Mouse (Mus musculus) neural tube, embryonic 10.5 days (tissue): Measurements from ENCODE around the gene Nup210.
A peak's percentile ranks its signal among the peaks of the same experiment; 100 is the strongest.

Experiments
- DNase-seq: peaks from one replicate; pipeline ENCODE4 v3.0.0-alpha.2; 2017; ENCODE audit warnings: low spot score; ENCODE audit errors: extremely low spot score

The Nup210 gene

DNA sequence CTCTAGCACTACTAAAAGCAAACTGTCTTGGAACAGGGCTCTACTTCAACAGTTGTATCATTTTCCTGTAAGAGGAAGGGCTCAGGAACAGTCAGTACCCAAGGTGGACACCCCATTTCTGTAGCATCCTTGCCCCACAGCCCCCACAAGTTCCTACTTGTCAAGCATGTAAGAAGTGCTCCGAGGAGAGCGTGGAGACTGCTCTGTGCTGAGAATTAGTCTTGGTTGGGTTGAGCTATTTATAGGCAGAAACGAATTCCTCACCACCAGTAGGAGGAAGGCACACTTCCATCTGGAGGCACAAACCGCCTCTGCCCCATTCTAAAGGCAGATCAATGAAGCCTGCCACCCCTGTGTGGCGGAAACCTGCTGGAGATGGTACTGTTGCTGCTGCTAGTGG lies 75.3 kb downstream of the Nup210 start:
- DNase-seq, result no peak

DNA sequence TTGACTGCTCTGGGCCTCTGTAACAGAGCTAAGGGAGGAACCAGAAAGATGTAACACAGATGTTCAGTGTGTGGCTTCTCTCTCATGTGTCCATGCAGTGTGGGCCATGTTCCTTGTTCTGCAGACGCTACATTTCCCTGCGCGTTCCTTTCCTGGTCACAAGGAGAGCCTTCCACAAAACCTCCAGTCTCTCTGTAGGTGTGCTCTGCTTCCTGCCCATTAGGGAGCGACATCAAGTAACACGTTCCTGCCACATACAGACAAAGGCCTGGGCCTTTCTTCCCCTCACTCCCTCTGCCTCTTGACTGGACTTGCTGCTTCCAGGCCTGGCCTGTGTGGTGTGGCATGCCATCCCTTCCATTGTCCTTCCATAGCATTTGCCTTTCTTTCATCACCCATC lies 88.4 kb downstream of the Nup210 start:
- DNase-seq, result no peak

DNA sequence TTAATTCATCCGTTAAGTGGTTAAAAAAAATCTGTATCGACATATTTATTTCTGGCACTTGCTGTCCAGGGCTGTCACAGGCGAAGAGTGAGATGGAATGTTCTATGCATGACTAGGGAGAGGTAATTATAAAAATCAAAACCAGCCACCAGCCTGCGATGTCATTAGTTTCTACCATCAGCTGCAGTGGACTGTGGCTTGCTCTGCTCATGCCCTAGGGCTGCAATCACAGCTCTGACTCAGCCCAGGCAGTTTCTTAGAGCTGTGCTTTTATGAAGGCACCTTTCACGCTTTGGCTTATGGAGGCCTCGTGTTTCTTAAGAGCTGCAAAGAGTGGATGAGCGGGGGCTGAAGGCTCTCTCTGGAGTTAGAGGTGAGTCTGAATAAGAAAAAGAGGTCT lies 95.8 kb downstream of the Nup210 start:
- DNase-seq, result no peak

DNA sequence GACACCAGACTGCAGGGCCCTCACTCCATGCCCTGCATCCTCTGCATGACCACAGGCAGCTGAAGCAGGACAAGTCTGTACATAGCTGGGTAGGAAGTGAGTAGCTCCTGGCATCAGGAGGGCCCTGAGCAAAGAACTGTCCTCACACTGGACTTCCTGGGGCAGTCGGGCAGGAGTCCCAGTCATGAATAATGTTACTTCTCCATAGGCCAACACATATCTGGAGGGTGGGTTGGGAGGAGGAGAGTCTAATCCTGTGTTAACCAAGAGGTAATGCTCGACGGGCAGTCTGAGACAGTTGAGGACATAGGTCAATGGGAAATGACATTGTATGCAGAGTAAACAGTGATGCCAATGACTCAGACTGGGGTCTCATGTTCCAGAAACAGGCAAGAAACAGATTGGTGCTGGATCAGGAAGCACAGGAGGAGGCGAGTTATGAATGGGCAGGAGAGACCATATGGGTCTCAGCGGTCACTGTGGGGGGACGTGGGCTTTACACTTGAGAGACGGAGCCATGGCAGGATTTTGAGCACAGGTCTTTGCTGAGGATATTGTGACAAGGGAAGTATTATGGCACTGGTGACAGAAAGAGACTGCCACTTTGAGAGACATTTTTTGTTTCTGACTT lies 99.9 kb downstream of the Nup210 start:
- DNase-seq, result no peak

DNA sequence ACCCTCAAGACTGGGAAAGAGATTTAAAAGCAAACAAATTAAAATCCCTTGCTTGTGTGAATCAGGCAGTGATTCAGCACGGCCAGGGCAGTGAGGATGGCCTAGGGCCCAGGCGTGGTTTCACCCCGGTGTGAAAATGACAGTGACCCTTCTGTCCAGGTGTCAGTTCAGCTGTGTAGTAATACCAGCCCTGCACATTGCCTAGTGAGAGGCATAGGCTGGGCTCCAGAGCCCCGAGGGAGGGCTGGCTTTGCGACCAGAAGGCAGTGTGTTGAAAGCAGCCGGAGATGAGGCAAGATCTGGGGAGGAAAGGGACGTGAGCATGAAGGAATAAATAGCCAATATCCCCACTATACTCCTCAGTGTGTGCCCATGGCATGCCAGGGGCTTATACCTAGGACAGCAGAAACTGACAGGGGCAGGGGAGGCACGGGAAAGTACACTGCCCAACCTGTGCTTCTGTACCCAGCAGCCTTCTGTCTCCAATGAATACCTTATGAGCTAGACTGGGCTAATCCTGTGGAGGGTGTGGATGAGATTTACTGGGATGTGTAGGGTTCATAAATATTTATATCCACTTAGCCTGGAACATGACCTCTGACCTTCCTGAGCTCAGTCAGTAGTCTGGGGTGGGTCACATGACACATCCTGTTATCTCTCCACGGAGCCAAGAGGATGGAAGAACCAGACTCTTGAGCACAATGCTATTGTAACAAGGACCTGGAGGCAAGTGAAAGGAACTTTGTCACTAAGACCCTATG lies 102.3 kb downstream of the Nup210 start:
- DNase-seq, result no peak

DNA sequence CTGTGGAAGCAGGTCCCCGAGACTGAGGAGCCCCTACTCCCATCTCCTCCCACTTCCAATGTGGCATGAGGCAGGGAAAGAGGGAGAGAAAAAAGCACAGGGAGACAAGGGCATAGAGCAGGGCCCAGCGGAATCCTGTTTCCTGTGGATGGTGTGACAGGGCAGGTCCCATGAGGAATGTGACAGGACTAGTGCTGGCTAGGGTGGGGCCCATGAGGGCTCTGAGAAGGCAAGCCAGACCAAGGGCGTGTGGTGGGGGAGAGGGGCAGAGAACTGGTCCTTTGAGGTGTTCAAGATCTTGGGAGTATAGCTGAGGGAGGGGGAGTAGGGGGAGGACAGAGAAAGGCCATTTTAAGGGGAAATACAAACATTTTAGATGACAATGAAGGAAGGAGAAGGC lies 104.2 kb downstream of the Nup210 start:
- no peak for DNase-seq

DNA sequence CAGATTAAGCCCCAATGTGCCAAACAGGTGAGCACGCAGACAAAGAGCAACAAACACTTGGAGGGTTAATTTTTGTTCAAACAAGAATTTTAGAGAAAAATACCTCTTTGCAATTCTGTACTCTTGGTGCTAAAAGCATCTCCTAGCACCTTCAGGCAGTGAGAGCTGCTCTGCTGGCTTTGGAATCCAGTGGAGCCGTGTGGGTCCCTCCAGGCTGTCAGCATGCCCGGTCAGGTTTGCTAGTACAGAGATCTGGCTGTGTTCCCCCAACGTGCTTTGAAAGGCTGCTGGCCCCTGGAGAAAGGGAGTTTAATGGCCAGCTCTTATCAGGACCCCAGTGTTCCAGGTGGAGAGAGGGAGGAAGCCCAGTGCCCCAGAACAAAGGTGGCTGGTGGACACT lies 105.1 kb downstream of the Nup210 start:
- DNase-seq, result no peak

DNA sequence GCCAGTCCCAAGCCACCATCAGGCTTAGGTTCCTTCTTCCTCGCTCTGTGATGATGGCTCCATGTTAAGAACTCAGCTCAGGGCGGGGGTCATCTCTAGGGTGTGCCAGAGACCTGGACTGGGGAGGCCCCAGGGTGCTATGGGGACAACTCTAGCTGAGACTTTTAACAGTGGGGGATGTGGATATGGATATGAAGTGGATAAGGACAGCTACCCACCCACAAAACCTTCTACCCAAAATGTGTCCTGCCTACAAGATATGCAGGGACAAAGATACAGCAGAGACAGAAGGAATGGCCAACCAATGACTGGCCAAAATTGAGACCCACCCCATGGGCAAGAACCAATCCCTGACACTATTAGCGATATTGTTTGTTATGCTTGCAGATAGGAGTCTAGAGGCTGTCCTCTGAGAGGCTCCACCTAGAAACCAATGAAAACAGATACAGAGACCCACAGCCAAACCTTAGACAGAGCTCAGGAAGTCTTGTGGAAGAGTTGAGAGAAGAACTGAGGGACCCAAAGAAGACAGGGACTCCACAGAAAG lies 108.3 kb downstream of the Nup210 start:
- no peak for DNase-seq

DNA sequence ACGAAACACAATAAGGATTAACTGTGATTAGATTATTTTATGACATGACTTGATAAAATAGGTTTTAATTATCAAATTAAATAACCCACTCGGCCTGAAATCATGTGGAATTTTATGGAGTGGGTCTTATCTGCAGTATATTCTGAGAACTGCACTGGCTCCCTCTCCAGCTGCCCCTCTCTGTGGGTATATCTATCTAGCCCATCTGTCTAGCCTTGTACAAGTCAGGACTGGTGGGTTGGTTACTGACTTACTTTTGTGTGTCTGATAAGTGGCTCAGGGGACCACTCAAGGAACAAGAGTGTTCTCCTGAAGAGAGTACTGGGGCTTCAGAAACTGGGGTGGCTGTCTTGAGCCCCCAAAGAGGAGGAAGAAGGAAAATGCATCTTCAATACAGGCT lies 109.4 kb downstream of the Nup210 start:
- DNase-seq, result no peak

DNA sequence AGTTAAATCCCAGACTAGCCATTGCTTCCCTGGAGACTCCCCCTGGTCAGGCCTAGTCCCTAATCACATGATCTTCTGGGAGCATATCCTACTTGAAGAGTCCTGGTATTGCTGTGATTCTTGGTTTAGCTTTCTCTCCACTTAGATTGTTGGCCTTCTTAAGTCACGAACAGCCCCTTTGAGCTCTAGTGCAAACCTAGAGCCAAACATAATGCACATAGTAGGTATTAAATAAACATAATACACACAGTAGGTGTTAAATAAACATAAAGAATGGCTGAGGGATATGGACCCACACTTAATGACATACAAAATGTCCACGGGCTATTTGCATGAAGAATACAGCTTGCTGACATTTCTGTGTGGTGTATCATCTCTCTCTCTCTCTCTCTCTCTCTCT lies 112.5 kb downstream of the Nup210 start:
- no peak for DNase-seq

DNA sequence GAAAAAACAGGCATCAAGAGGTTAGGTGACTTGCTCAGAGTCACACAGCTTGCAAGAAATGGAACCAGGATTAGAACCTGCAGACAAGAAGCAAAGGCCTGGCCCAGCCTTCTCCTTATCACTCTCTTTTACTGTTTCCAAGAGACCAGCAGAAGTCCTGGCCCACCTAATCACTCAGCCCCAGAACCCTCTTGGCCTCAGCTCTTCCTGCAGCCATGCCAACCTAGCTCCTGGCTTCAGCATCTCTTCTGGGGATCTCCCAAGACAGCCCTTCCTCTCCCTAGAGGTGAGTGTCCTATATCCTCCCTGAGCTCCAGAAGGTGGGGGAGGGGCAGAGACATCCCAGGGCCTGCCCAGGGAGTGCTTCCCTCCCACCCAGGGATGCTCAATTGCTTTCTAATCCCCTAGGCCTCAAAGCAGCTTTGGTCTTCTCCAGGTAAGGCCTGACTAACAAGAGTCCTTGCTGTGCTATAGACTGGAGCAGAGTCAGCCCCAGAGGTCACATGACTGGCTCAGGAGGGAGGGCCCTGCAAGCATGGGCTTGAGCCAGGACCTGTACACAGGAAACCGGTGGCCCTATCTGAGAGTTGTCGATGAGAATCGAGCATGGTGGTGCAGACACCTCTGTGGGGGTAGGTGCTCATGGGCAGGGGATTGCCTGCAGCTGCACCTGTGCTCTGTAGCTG lies 113.2 kb downstream of the Nup210 start:
- no peak for DNase-seq

DNA sequence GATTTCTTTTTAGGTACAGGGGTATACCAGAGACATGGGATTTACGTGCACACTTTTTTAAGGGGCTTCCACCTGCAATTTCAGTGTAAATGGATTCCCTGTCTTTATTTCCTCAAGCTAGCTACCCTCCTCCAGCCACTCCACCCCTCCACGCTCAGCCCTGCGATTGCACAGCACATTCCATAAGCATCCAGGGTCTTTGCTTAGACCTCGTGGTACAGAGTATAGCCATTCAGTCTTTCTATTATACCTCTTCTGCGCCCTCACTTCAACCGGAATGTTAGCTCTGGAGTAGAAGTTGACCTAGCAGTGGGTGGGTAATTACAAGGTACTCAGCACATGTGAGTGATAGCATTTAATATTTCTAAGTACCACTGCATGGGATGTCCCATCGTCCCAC lies 115.1 kb downstream of the Nup210 start:
- no peak for DNase-seq

DNA sequence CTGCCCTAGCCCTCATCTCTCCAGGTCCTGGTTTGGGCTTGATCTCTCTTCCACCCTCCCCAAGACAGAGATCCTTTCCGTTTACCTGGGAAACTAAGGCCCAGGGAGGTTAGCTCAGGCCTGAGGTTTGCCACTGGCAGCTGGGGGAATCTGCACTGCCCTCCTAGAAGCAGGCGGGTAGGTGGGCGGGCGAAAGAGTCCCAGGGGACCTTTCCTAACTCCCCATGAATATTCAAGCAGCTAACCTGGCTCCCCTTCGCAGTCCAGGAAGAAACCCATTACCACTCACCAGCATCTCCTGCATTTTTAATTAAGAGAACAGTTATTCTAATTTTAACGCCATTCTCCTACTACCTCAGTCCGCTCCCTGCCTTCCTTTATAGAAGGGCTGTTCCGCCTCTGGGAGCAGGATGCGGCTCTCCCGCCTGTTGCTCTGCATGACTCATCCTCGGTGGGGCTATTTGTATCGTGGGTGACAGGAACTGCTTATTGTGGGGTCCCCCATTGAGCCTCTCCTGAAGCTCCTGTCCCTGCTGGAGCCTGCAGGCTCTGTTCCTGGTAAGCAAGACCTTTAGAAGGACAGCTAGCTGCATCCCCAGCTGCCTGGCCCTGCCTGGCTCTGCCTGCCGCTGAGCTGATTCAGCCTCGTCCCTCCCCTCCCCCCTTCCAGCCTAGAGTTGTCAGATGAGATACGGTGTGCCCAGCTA lies 115.7 kb downstream of the Nup210 start:
- peak; percentile 32 for DNase-seq

DNA sequence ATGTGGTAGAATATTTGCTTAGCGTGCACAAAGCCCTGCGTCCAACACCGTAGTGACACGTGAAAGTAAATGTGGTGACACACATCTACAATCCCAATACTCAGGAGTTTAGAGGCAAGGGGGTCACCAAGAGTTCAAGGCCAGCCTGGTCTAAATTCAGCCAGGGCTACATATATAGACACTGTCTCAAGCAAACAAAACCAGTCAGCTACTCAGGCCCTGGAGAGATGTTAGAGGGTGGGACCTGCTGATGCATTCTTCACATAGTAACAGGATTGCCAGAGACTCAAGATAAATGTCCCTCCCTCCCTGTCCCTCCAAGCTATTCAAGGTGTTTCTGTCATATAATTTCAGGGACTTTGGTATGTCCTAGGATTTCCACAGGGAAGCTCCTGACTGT lies 117.5 kb downstream of the Nup210 start:
- no peak for DNase-seq

DNA sequence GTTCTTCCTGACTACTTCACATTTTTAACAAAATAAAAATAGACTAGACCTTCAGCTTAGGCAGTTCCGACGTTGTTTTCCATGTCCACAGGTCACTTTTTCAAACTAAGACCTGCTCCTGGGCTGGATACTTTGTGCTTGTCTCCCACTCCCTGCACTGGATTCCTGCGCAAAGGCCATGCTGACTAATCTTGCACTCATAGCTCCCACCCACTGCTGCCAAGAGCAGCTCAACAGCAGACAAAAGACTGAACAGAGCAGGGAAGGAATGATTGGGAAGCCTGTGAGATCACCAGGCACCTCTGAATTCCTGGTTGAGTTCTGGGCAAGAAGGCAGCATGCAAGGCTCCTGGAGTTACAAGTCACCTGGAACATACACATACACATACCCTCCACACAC lies 119.6 kb downstream of the Nup210 start:
- DNase-seq, result no peak

DNA sequence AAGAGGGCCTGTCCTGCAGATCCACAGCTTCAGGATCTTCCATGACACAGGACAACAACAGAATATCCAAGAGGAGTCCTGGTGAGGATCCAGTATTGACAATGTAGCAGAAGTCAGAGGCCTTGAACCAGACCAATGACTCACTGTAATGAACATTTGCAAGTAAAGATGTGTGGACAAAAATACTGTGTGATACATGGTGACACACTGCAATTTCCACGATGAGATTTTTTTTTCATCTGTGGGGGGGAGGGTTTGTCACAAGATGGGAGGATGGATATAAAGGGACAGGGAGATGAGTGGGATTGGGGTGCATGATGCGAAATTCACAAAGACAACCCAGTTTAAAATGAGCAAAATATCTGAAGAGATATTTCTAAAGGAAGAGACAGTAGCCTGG lies 120.4 kb downstream of the Nup210 start:
- no peak for DNase-seq

DNA sequence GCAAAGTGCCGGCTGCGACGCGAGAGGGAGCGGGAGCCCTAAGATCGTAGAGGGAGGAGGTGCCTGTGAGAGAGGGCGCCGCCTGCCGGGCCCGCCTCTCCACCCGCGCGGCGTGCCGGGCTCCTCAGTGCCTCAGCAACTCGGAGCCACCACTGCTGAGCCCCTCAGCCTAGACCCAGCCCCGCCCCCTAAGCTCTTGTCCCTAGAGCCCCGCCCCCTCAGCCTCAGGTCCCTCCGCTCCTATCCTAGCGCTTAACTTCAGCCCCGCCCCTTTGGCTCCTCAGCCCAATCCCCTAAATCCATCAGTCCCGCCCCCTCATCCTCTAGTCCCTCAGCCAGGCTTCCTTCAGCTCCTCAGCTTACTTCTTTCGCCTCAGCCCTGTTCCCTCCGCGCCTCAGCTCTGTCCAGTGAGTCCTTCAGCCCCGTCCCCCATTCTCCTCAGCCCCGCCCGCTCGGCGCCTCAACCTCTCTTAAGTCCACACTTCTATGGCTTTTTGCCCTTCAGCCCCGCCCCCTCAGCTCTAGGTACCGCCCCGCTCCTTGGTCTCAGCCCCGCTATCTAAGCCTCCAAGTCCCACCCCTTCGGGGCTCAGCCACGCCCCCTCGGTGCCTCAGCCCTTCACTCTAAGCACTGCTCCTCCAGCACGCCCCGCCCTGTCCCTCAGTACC lies 127.8 kb downstream of the Nup210 start, which contains the start of gene Iqsec1:
Iqsec1 (minus strand) TSS at position 38 of the 670 bp plus-strand sequence.
- DNase-seq, result peak; percentile 93

DNA sequence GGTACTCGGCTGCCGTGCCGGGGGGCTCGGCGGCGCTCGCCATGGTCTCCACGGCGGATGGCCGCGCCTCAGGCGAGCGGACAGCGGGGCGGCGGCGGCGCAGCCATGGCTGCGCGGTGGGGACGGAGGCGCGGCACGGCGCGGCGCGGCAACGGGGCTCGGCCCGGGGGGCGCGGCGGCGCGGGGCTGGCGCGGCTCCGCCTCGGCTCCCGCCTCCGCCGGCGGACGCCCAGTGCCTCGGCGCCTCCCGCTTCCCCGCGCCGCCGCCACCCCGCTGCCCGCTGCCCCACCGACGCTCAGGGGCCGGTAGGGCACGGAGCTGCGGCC lies 128.4 kb downstream of the Nup210 start:
- no peak for DNase-seq

DNA sequence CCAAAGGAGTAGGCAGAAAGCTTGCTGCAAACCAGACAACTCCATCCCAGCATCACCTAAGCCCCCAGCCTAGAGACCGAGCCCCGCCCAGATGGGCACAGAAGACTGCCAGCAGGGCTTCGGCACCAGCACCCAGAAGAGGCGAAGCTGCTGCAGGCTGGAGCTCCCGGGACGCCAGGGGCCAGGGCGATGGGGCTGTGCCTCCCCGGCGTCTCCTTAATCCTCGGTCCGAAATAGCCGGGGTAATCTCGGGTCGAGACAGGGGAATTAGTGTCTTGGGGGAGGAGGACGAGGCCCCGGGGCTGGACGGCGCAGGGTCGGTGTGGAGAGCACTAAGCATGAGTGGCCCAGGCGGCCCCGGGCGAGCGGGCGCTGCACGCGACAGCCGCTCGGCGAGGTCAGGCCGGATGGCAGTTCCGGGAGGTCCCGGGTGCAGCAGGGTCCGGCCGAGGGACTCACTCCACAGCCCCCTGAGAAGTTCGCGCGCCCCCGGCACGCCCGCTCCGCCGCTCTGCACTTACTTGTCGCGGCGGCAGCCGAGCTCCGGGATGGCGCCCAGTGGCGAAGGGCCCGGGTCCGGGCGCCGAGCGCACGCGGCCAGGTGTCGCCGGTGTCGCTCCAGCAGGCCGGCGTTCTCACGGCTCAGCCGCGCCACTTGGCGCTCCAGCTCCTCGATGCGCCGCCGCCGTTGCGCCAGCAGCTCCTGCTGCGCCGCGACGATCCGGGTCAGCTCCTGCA lies 128.9 kb downstream of the Nup210 start:
- DNase-seq, result peak; percentile 73

DNA sequence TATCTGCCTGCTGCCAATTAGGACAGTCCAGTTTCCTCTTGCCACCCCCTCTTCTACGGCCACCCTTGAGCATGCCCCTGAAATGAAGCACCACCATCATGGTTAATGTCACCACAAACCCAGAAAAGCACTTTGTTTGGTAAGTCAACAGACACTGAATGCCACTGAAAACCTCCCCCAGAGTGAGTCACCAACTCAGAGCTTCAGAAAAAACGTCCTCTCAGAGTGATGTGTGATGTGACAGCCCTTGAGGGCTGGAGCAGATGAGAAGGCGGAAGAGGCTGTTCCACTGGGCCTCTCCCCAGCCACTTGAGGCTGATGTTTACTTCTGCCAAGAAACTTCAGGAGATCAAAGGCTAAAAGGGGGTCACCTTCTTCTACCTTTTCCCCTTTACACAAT lies 132.5 kb downstream of the Nup210 start:
- DNase-seq, result no peak

DNA sequence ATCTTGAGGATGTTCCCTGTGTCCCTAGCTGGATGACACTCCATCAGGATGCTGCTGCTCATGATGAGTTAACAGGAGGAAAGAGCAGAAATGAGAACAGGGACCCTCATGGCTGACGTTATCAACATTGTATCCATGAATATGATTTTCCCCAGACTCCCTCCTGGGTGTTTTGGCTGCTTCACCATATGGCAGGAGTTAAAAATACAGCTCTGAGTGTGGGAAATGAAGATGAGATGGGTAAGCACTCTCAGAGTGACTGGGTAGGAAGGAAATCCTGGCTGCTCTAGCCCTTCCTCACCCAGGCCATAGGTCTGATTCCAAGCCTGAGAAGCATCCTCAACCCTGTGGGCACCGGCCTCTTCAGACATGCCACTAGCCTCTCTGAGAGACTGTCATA lies 142.3 kb downstream of the Nup210 start:
- no peak for DNase-seq
